Mouse (Mus musculus): ENCODE data around the gene Bhlha9. TPM values are rescaled to one million over a fixed set of nuclear protein-coding genes. Genes with fewer than 3 reads are reported as not detected.
"Not testable (repeated sequence)": the region's sequence is repeated elsewhere in the genome, so short reads cannot be mapped to it uniquely, and the experiment has no call there.

Gene Bhlha9
- polyA plus RNA-seq, 1 experiment from 2014 or later: not detected

GRCm38 (mm10) chr11:76674704-76675103 is 2.4 kb downstream of the Bhlha9 start:
- H3K4me3 ChIP-seq (ENCODE audit: low read length): no peak overlapping the region
- WGBS: 38% methylated on average over 4 of the region's 4 CpGs
- H3K4me1 ChIP-seq (ENCODE audit: control insufficient read depth, insufficient read depth, low read length): peaks cover 8% of the 10 kb centered on the region; the same call in 1 of the 2 replicates
- no peak overlapping the region for H3K27ac ChIP-seq (ENCODE audit: low read depth, low read length)
- no peak overlapping the region for H3K4me2 ChIP-seq (replicated peaks; ENCODE audit: low read depth, low read length)
- H3K9ac ChIP-seq (ENCODE audit: low read depth, low read length): no peak overlapping the region
- ATAC-seq (ENCODE audit: low FRiP score, low TSS enrichment): no peak
- peaks cover 47% of the 10 kb centered on the region for H3K27me3 ChIP-seq (ENCODE audit: control insufficient read depth, insufficient read depth, low read length)
- no peaks in the 10 kb centered on the region for H3K9me3 ChIP-seq (ENCODE audit: control insufficient read depth, low read length)
- no peaks in the 10 kb centered on the region for H3K36me3 ChIP-seq (ENCODE audit: control insufficient read depth, insufficient read depth, low read length)

GRCm38 (mm10) chr11:76679508-76679907 is 7.2 kb downstream of the Bhlha9 start, which contains the start of gene Trarg1:
TSS of gene Trarg1 (plus strand) at chr11:76679808.
- H3K4me1 ChIP-seq (ENCODE audit: control insufficient read depth, insufficient read depth, low read length); ATAC-seq (ENCODE audit: low FRiP score, low TSS enrichment); H3K27me3 ChIP-seq (ENCODE audit: control insufficient read depth, insufficient read depth, low read length); H3K4me2 ChIP-seq (replicated peaks; ENCODE audit: low read depth, low read length); H3K27ac ChIP-seq (ENCODE audit: low read depth, low read length); H3K36me3 ChIP-seq (ENCODE audit: control insufficient read depth, insufficient read depth, low read length); H3K9me3 ChIP-seq (ENCODE audit: control insufficient read depth, low read length); H3K4me3 ChIP-seq (ENCODE audit: low read length); H3K9ac ChIP-seq (ENCODE audit: low read depth, low read length): not testable (repeated sequence)
- 45% methylated on average over 8 of the region's 8 CpGs for WGBS

- Histone ChIP-seq H3K4me3 (ENCODE audit: low read length) (no peak overlapping the region), H3K27ac (ENCODE audit: low read depth, low read length) (no peak overlapping the region), H3K36me3 (ENCODE audit: control insufficient read depth, insufficient read depth, low read length) (no peaks in the 10 kb centered on the region), H3K9ac (ENCODE audit: low read depth, low read length) (no peak overlapping the region), H3K4me2 (replicated peaks; ENCODE audit: low read depth, low read length) (no peak overlapping the region), H3K27me3 (ENCODE audit: control insufficient read depth, insufficient read depth, low read length) (no peaks in the 10 kb centered on the region), H3K9me3 (ENCODE audit: control insufficient read depth, low read length) (no peaks in the 10 kb centered on the region), H3K4me1 (ENCODE audit: control insufficient read depth, insufficient read depth, low read length) (no peaks in the 10 kb centered on the region)
- 76% methylated on average over 2 of the region's 2 CpGs for WGBS
- no peak for ATAC-seq (ENCODE audit: low FRiP score, low TSS enrichment)
These were observed 13.3 kb downstream of the Bhlha9 start for GRCm38 (mm10) chr11:76685604-76686003.

- Histone ChIP-seq H3K9ac (ENCODE audit: low read depth, low read length) (no peak overlapping the region), H3K27ac (ENCODE audit: low read depth, low read length) (no peak overlapping the region), H3K4me1 (ENCODE audit: control insufficient read depth, insufficient read depth, low read length) (no peaks in the 10 kb centered on the region), H3K4me3 (ENCODE audit: low read length) (no peak overlapping the region), H3K27me3 (ENCODE audit: control insufficient read depth, insufficient read depth, low read length) (no peaks in the 10 kb centered on the region), H3K9me3 (ENCODE audit: control insufficient read depth, low read length) (no peaks in the 10 kb centered on the region), H3K36me3 (ENCODE audit: control insufficient read depth, insufficient read depth, low read length) (no peaks in the 10 kb centered on the region), H3K4me2 (replicated peaks; ENCODE audit: low read depth, low read length) (no peak overlapping the region)
- ATAC-seq (ENCODE audit: low FRiP score, low TSS enrichment): no peak
- 83% methylated on average over 3 of the region's 3 CpGs for WGBS
These were observed 19.8 kb downstream of the Bhlha9 start for GRCm38 (mm10) chr11:76692096-76692495.

- Histone ChIP-seq H3K9ac (ENCODE audit: low read depth, low read length) (no peak overlapping the region), H3K9me3 (ENCODE audit: control insufficient read depth, low read length) (no peaks in the 10 kb centered on the region), H3K27me3 (ENCODE audit: control insufficient read depth, insufficient read depth, low read length) (no peaks in the 10 kb centered on the region), H3K4me2 (replicated peaks; ENCODE audit: low read depth, low read length) (no peak overlapping the region), H3K27ac (ENCODE audit: low read depth, low read length) (no peak overlapping the region), H3K4me1 (ENCODE audit: control insufficient read depth, insufficient read depth, low read length) (no peaks in the 10 kb centered on the region), H3K4me3 (ENCODE audit: low read length) (no peak overlapping the region), H3K36me3 (ENCODE audit: control insufficient read depth, insufficient read depth, low read length) (no peaks in the 10 kb centered on the region)
- WGBS: 61% methylated on average over 6 of the region's 6 CpGs
- ATAC-seq (ENCODE audit: low FRiP score, low TSS enrichment): no peak
These were observed 23.5 kb downstream of the Bhlha9 start for GRCm38 (mm10) chr11:76695810-76696209.

GRCm38 (mm10) chr11:76699626-76700025 is 27.4 kb downstream of the Bhlha9 start:
- no peaks in the 10 kb centered on the region for H3K27me3 ChIP-seq (ENCODE audit: control insufficient read depth, insufficient read depth, low read length)
- no peak overlapping the region for H3K4me3 ChIP-seq (ENCODE audit: low read length)
- no peak overlapping the region for H3K9ac ChIP-seq (ENCODE audit: low read depth, low read length)
- no peaks in the 10 kb centered on the region for H3K4me1 ChIP-seq (ENCODE audit: control insufficient read depth, insufficient read depth, low read length)
- ATAC-seq (ENCODE audit: low FRiP score, low TSS enrichment): no peak
- no peaks in the 10 kb centered on the region for H3K36me3 ChIP-seq (ENCODE audit: control insufficient read depth, insufficient read depth, low read length)
- H3K27ac ChIP-seq (ENCODE audit: low read depth, low read length): no peak overlapping the region
- WGBS: 63% methylated on average over 8 of the region's 9 CpGs
- H3K9me3 ChIP-seq (ENCODE audit: control insufficient read depth, low read length): no peaks in the 10 kb centered on the region
- H3K4me2 ChIP-seq (replicated peaks; ENCODE audit: low read depth, low read length): no peak overlapping the region

- 86% methylated on average over 3 of the region's 3 CpGs for WGBS
- Histone ChIP-seq H3K27me3 (ENCODE audit: control insufficient read depth, insufficient read depth, low read length) (no peaks in the 10 kb centered on the region), H3K4me2 (replicated peaks; ENCODE audit: low read depth, low read length) (no peak overlapping the region), H3K9me3 (ENCODE audit: control insufficient read depth, low read length) (no peaks in the 10 kb centered on the region; the same call in 1 of the 2 replicates), H3K36me3 (ENCODE audit: control insufficient read depth, insufficient read depth, low read length) (no peaks in the 10 kb centered on the region), H3K9ac (ENCODE audit: low read depth, low read length) (no peak overlapping the region), H3K4me1 (ENCODE audit: control insufficient read depth, insufficient read depth, low read length) (peaks cover 6% of the 10 kb centered on the region; the same call in 1 of the 2 replicates), H3K27ac (ENCODE audit: low read depth, low read length) (no peak overlapping the region), H3K4me3 (ENCODE audit: low read length) (no peak overlapping the region)
- no peak for ATAC-seq (ENCODE audit: low FRiP score, low TSS enrichment)
These were observed 35.4 kb downstream of the Bhlha9 start for GRCm38 (mm10) chr11:76707656-76708055.

GRCm38 (mm10) chr11:76708066-76708465 is 35.8 kb downstream of the Bhlha9 start:
- H3K9ac ChIP-seq (ENCODE audit: low read depth, low read length): no peak overlapping the region
- no peak overlapping the region for H3K4me3 ChIP-seq (ENCODE audit: low read length)
- ATAC-seq (ENCODE audit: low FRiP score, low TSS enrichment): no peak
- H3K36me3 ChIP-seq (ENCODE audit: control insufficient read depth, insufficient read depth, low read length): no peaks in the 10 kb centered on the region
- no peak overlapping the region for H3K27ac ChIP-seq (ENCODE audit: low read depth, low read length)
- 90% methylated on average over 1 of the region's 1 CpGs for WGBS
- no peaks in the 10 kb centered on the region for H3K27me3 ChIP-seq (ENCODE audit: control insufficient read depth, insufficient read depth, low read length)
- no peaks in the 10 kb centered on the region; the same call in 1 of the 2 replicates for H3K9me3 ChIP-seq (ENCODE audit: control insufficient read depth, low read length)
- no peak overlapping the region for H3K4me2 ChIP-seq (replicated peaks; ENCODE audit: low read depth, low read length)
- H3K4me1 ChIP-seq (ENCODE audit: control insufficient read depth, insufficient read depth, low read length): peaks cover 6% of the 10 kb centered on the region; the same call in 1 of the 2 replicates

- Histone ChIP-seq H3K27ac (ENCODE audit: low read depth, low read length) (no peak overlapping the region), H3K4me1 (ENCODE audit: control insufficient read depth, insufficient read depth, low read length) (peaks cover 6% of the 10 kb centered on the region; the same call in 1 of the 2 replicates), H3K36me3 (ENCODE audit: control insufficient read depth, insufficient read depth, low read length) (no peaks in the 10 kb centered on the region), H3K9ac (ENCODE audit: low read depth, low read length) (no peak overlapping the region), H3K9me3 (ENCODE audit: control insufficient read depth, low read length) (no peaks in the 10 kb centered on the region; the same call in 1 of the 2 replicates), H3K4me3 (ENCODE audit: low read length) (no peak overlapping the region), H3K27me3 (ENCODE audit: control insufficient read depth, insufficient read depth, low read length) (no peaks in the 10 kb centered on the region), H3K4me2 (replicated peaks; ENCODE audit: low read depth, low read length) (no peak overlapping the region)
- 41% methylated on average over 1 of the region's 1 CpGs for WGBS
- ATAC-seq (ENCODE audit: low FRiP score, low TSS enrichment): no peak
These were observed 36.6 kb downstream of the Bhlha9 start for GRCm38 (mm10) chr11:76708881-76709280.
